In the genomic region with DNA sequence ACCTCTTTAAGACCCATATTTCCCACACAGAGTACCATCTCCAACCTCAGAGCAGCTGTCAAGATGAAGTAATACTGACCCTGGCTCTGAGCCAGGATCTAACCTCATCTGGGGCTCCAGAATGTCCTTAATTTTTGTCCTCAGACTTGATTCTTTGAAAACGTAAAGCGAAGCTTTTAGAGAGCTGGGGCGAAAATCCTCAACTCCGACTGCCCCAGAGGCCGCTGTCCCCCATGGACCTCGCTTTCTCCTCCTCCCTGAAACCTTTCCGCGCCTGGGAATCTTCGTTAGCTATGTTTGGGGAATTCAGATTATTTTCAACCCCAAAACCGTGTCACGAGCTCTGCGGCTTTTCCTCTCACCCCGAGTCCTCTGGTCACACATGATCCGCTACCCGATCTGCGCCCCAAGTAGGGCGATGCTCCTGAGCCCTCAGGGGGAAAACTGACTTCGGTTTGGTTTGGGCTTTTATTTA, we compare ENCODE assay signal across 8 mouse cellular contexts. TPM values are rescaled to one million over a fixed set of nuclear protein-coding genes. Genes with fewer than 3 reads are reported as not detected.
DNase-seq lines count a peak whose midpoint lies in the region; ATAC-seq and TF ChIP-seq lines count a peak whose summit lies in the region.

No protein-coding gene starts in this region.

- H3K4me3 ChIP-seq in gastrocnemius, adult 2 months: peak overlapping the region; percentile 94
- H3K4me3 ChIP-seq in CH12.LX (replicated peaks in 1 of 3; ENCODE audit: low read depth in 2 of 3, low read length in 2 of 3, poor library complexity in 1 of 3) (peak overlapping the region; percentile 50 to 97 (median 92)), macrophage (ENCODE audit: inconsistent target) (peak overlapping the region; percentile 43)
- H3K4me3 ChIP-seq in heart, embryonic 16.5 days (ENCODE audit: low read length): peak overlapping the region; percentile 81
- peak overlapping the region; percentile 90 for H3K4me3 ChIP-seq in spleen, adult 2 months (ENCODE audit: extremely low read depth, insufficient read depth, insufficient read length)

- no peaks in the 10 kb centered on the region for H3K9me3 ChIP-seq in CH12.LX (replicated peaks; ENCODE audit: low read length)
- H3K9me3 ChIP-seq in heart, embryonic 16.5 days (replicated peaks; ENCODE audit: control insufficient read depth, low read length): no peaks in the 10 kb centered on the region

- H3K27me3 ChIP-seq in CH12.LX (replicated peaks): peaks cover 20% of the 10 kb centered on the region
- H3K27me3 ChIP-seq in heart, embryonic 16.5 days (ENCODE audit: control insufficient read depth, insufficient read depth, low read length): 0 out of 2 replicates have a peak, but pooled peaks cover 4% of the 10 kb centered on the region
- H3K27me3 ChIP-seq in spleen, adult 2 months (ENCODE audit: control insufficient read depth, insufficient read depth, low read length): peaks cover 7% of the 10 kb centered on the region

- no peak for TF ChIP-seq CTCF in gastrocnemius, adult 2 months (IDR thresholded peaks at IDR 0.05)
- no peak for TF ChIP-seq CTCF in CH12.LX (conservative IDR thresholded peaks at IDR 0.05 in 1 of 2, IDR thresholded peaks at IDR 0.05 in 1 of 2; ENCODE audit: low read depth in 2 of 2, low read length in 2 of 2)
- TF ChIP-seq CTCF in spleen, adult 2 months (IDR thresholded peaks at IDR 0.05; ENCODE audit: extremely low read depth, insufficient read depth, insufficient read length, insufficient replicate concordance): no peak

- H3K9ac ChIP-seq in CH12.LX (ENCODE audit: insufficient read depth, low read depth): peak overlapping the region; percentile 74
- H3K9ac ChIP-seq in heart, embryonic 16.5 days (ENCODE audit: low read length): peak overlapping the region; percentile 78

- peak; percentile 9; the same call in 1 of the 2 replicates for ATAC-seq in heart, embryonic 16.5 days (replicated peaks; ENCODE audit: extremely low read depth, insufficient read depth, low FRiP score)

- dilution Hi-C loops in CH12.LX (cut with MboI; ENCODE audit: extremely low pct_ligation_motif_present, extremely low pct_unique_long_range_greater_than_20kb, low sequenced_read_pairs): no loop called here

- H3K4me2 ChIP-seq in CH12.LX (ENCODE audit: insufficient read depth, low read depth, poor library complexity, severe bottlenecking): peak overlapping the region; percentile 97
- peak overlapping the region; percentile 80 for H3K4me2 ChIP-seq in heart, embryonic 16.5 days (ENCODE audit: low read depth, low read length)

- DNase-seq in gastrocnemius, adult 2 months: peak; percentile 48
- no peak for DNase-seq in gastrocnemius, postnatal 36 days
- DNase-seq in CH12.LX (ENCODE audit: extremely low read depth): peak; percentile 24
- peak; percentile 52 for DNase-seq in embryo, embryonic 10.5 days (ENCODE audit: low spot score)
- peak; percentile 32 for DNase-seq in kidney, postnatal 14 days
- DNase-seq in spleen, adult 2 months (ENCODE audit: low read depth in 1 of 2, low spot score in 2 of 2): no peak

- WGBS in heart, embryonic 16.5 days: 1% methylated on average over 18 of the region's 18 CpGs
- WGBS in macrophage (ENCODE audit: missing documents): 3% methylated on average over 18 of the region's 18 CpGs
- WGBS in spleen, adult 2 months: 3% methylated on average over 18 of the region's 18 CpGs

- no peak for TF ChIP-seq RAD21 in CH12.LX (IDR thresholded peaks at IDR 0.05; ENCODE audit: low read depth, low read length)

- H3K27ac ChIP-seq in gastrocnemius, adult 2 months: peak overlapping the region; percentile 91
- H3K27ac ChIP-seq in CH12.LX (ENCODE audit: insufficient read depth, low read depth): no peak overlapping the region
- H3K27ac ChIP-seq in heart, embryonic 16.5 days (ENCODE audit: low read length): no peak overlapping the region
- H3K27ac ChIP-seq in macrophage: no peak overlapping the region
- H3K27ac ChIP-seq in spleen, adult 2 months (ENCODE audit: insufficient read depth, low read length): no peak overlapping the region

- H3K36me3 ChIP-seq in CH12.LX (replicated peaks in 1 of 2; ENCODE audit: control insufficient read depth in 1 of 2, insufficient read depth in 1 of 2, low read length in 1 of 2) (no peaks in the 10 kb centered on the region), macrophage (ENCODE audit: inconsistent target) (no peaks in the 10 kb centered on the region)
- no peaks in the 10 kb centered on the region for H3K36me3 ChIP-seq in heart, embryonic 16.5 days (ENCODE audit: control insufficient read depth, insufficient read depth)
- H3K36me3 ChIP-seq in spleen, adult 2 months (ENCODE audit: control insufficient read depth, insufficient read depth, low read length): no peaks in the 10 kb centered on the region

- 0 out of 2 replicates have a peak, but pooled peaks have one; percentile 12 for TF ChIP-seq EP300 in CH12.LX (IDR thresholded peaks at IDR 0.05; ENCODE audit: low read length)

- intact Hi-C loops in gastrocnemius, adult 2 months (cut with DNase I): no loop called here
- intact Hi-C loops in gastrocnemius, postnatal 36 days (cut with DNase I): no loop called here

- no peak for TF ChIP-seq POLR2A in CH12.LX (IDR thresholded peaks at IDR 0.05; ENCODE audit: low read depth, low read length)
- no peak for TF ChIP-seq POLR2A in spleen, adult 2 months (IDR thresholded peaks at IDR 0.05; ENCODE audit: low read depth, low read length)

- in situ Hi-C loops in CH12.LX (cut with MboI; ENCODE audit: low pct_ligation_motif_present, low pct_unique_long_range_greater_than_20kb, low sequenced_read_pairs): no loop called here

- H3K4me1 ChIP-seq in CH12.LX (ENCODE audit: control insufficient read depth in 1 of 2, insufficient read depth in 2 of 2): peaks cover 8 to 18% of the 10 kb centered on the region in 2 experiments
- peaks cover 4% of the 10 kb centered on the region; the same call in 1 of the 2 replicates for H3K4me1 ChIP-seq in heart, embryonic 16.5 days (ENCODE audit: control insufficient read depth, insufficient read depth, low read length)
- peaks cover 2% of the 10 kb centered on the region for H3K4me1 ChIP-seq in spleen, adult 2 months (ENCODE audit: control insufficient read depth, insufficient read depth, insufficient read length)

- H3K79me2 ChIP-seq in CH12.LX (replicated peaks; ENCODE audit: control insufficient read depth, extremely low read depth, insufficient read depth, poor library complexity, severe bottlenecking) (no peaks in the 10 kb centered on the region), macrophage (ENCODE audit: inconsistent target) (no peaks in the 10 kb centered on the region)

TF ChIP-seq in CH12.LX, 34 proteins besides CTCF, POLR2A, EP300 and RAD21:
- TF ChIP-seq BHLHE40 (IDR thresholded peaks at IDR 0.05; ENCODE audit: low read depth, low read length): peak; percentile 43
- TF ChIP-seq KAT2A (IDR thresholded peaks at IDR 0.05; ENCODE audit: insufficient replicate concordance, low read length): 0 out of 2 replicates have a peak, but pooled peaks have one; percentile 21
- 0 out of 2 replicates have a peak, but pooled peaks have one; percentile 27 for TF ChIP-seq ZMIZ1 (IDR thresholded peaks at IDR 0.05; ENCODE audit: low read depth, low read length)
- TF ChIP-seq ZKSCAN1 (IDR thresholded peaks at IDR 0.05; ENCODE audit: borderline replicate concordance, low read depth, low read length): no peak
- TF ChIP-seq CHD2 (IDR thresholded peaks at IDR 0.05; ENCODE audit: low read length): peak; percentile 35; the same call in 1 of the 2 replicates
- TF ChIP-seq CHD1 (IDR thresholded peaks at IDR 0.05; ENCODE audit: low read depth, low read length): 0 out of 2 replicates have a peak, but pooled peaks have one; percentile 61
- TF ChIP-seq MYC (IDR thresholded peaks at IDR 0.05; ENCODE audit: low read depth, low read length): no peak
- TF ChIP-seq MAX (IDR thresholded peaks at IDR 0.05; ENCODE audit: low read length): 0 out of 2 replicates have a peak, but pooled peaks have one; percentile 32
- TF ChIP-seq MXI1 (IDR thresholded peaks at IDR 0.05; ENCODE audit: low read depth, low read length): 0 out of 2 replicates have a peak, but pooled peaks have one; percentile 50
- no peak for TF ChIP-seq USF1 (IDR thresholded peaks at IDR 0.05; ENCODE audit: low read depth, low read length)

RNA-seq across cellular contexts. Expression of a gene that starts 0.7 kb away (rescaled TPM):
- 10 to 100 TPM; 12.2 to 12.9 TPM for total RNA-seq in gastrocnemius, adult 2 months (2021)
- total RNA-seq in gastrocnemius, postnatal 36 days (2021): 1 to 10 TPM; 7.2 to 7.3 TPM
- total RNA-seq in CH12.LX (2012; rRNA removed) (3.1 and 5.0 TPM in 2 replicates), CH12.LX (2014; rRNA removed) (6.2 and 8.7 TPM in 2 replicates)
- polyA plus RNA-seq in CH12.LX (2012; ENCODE audit: insufficient read length, low read depth) (3.5 and 6.2 TPM in 2 replicates), macrophage (2018) (0.30 to 0.63 TPM (median 0.62 TPM) in 3 replicates)
- 2.7 and 3.1 TPM in 2 replicates for polyA plus RNA-seq in heart, embryonic 16.5 days (2015; fragmentation: Nextera tagmentation; extraction: Ambion mirVana)
- total RNA-seq in macrophage (2018; cell fraction: chromatin; rRNA removed): 1 to 10 TPM in 20 of 26 experiments, under 1 TPM in 6; 0.49 to 5.1 (median 1.6) TPM
- total RNA-seq in macrophage (2018; cell fraction: cytosol; rRNA removed): 1 to 10 TPM in 1 of 26 experiments, under 1 TPM in 25; 0.11 to 1.0 (median 0.45) TPM
- 1 to 10 TPM in 15 of 26 experiments, under 1 TPM in 11; 0.31 to 4.1 (median 1.4) TPM for total RNA-seq in macrophage (2018; cell fraction: nucleus; rRNA removed)
- 0.11 and 0.25 TPM in 2 replicates for polyA plus RNA-seq in spleen, adult 2 months (2012; rRNA removed)

Comparison
In these comparisons a context has a peak if more than half of its experiments do, and no peak if none do; other contexts are left out.
1. DNase-seq: peak in gastrocnemius, adult 2 months (single experiment), CH12.LX (single experiment), embryo, embryonic 10.5 days (single experiment) and kidney, postnatal 14 days (single experiment); none in gastrocnemius, postnatal 36 days (0 of 2) and spleen, adult 2 months (0 of 2).
2. H3K4me3 ChIP-seq: peak in every context shown above with its lines; median percentile 94 in gastrocnemius, adult 2 months; 92 in CH12.LX; 90 in spleen, adult 2 months; 81 in heart, embryonic 16.5 days; 43 in macrophage.